Mouse (Mus musculus) pancreas, adult 10 weeks (tissue): ENCODE data around the gene Dnaaf3. TPM values are rescaled to one million over a fixed set of nuclear protein-coding genes. Genes with fewer than 3 reads are reported as not detected.

Experiments used
- polyA plus RNA-seq: library from polyadenylated mRNA; stranded (reverse); fragments of 350-450 nt; fragmentation: Illumina TruSeq; extraction: RNeasy Lipid Tissue Mini Kit (QIAGEN cat#74804); gene quantifications from one replicate; pipeline ENCODE4 v1.2.3, GENCODE M21; 2015; ENCODE audit warnings: low read depth, low replicate concordance; ENCODE audit not compliant: insufficient read depth

The Dnaaf3 gene
- polyA plus RNA-seq = 0.48 TPM

GRCm38 (mm10) chr7:4532005-4532729 is at the start of gene Dnaaf3:
Gene Dnaaf3, minus strand, starts transcription at chr7:4532453.

GRCm38 (mm10) chr7:4547221-4547641 is 15.0 kb upstream of the Dnaaf3 start, which contains the start of gene Syt5:
Gene Syt5, minus strand, starts transcription at chr7:4547541.

GRCm38 (mm10) chr7:4524212-4524922 is 7.9 kb downstream of the Dnaaf3 start, which contains the start of gene Tnni3:
Gene Tnni3, minus strand, starts transcription at chr7:4524229.

GRCm38 (mm10) chr7:4516332-4517050 is 15.8 kb downstream of the Dnaaf3 start, which contains the start of gene Tnnt1:
Gene Tnnt1, minus strand, starts transcription at chr7:4516382.

GRCm38 (mm10) chr7:4501558-4502397 is 30.5 kb downstream of the Dnaaf3 start, which contains the start of gene Ppp1r12c:
Gene Ppp1r12c, minus strand, starts transcription at chr7:4501680.

Other genes starting within 250 kb of the Dnaaf3 start
- not detected for gene Ncr1, start 194.7 kb downstream of the Dnaaf3 start, polyA plus RNA-seq
- gene Gp6, start 134.7 kb downstream of the Dnaaf3 start, polyA plus RNA-seq = not detected
- gene Rdh13, start 86.8 kb downstream of the Dnaaf3 start, polyA plus RNA-seq = 2.6 TPM
- 1.0 TPM for gene Eps8l1, start 71.8 kb downstream of the Dnaaf3 start, polyA plus RNA-seq
- 54.2 TPM for gene Ppp1r12c, start 30.8 kb downstream of the Dnaaf3 start, polyA plus RNA-seq
- gene Tnnt1, start 16.1 kb downstream of the Dnaaf3 start, polyA plus RNA-seq = not detected
- gene Tnni3, start 8.2 kb downstream of the Dnaaf3 start, polyA plus RNA-seq = 7.7 TPM
- 2.9 TPM for gene Syt5, start 15.1 kb upstream of the Dnaaf3 start, polyA plus RNA-seq
- not detected for gene Ptprh, start 71.6 kb upstream of the Dnaaf3 start, polyA plus RNA-seq
- 8.3 TPM for gene Tmem86b, start 99.0 kb upstream of the Dnaaf3 start, polyA plus RNA-seq
- gene Ppp6r1, start 126.6 kb upstream of the Dnaaf3 start, polyA plus RNA-seq = 12.0 TPM
- gene Hspbp1, start 152.6 kb upstream of the Dnaaf3 start, polyA plus RNA-seq = 10.8 TPM
- 2.4 TPM for gene Brsk1, start 158.2 kb upstream of the Dnaaf3 start, polyA plus RNA-seq
- not detected for gene Tmem150b, start 192.8 kb upstream of the Dnaaf3 start, polyA plus RNA-seq
- gene Kmt5c, start 207.7 kb upstream of the Dnaaf3 start, polyA plus RNA-seq = 21.1 TPM
- 5.7 TPM for gene Cox6b2, start 220.6 kb upstream of the Dnaaf3 start, polyA plus RNA-seq
- not detected for gene Fam71e2, start 238.8 kb upstream of the Dnaaf3 start, polyA plus RNA-seq